ENCODE assay signal across 8 mouse cellular contexts in genomic region chr5:49975971-49976370, GRCm38 (mm10).
DNase-seq lines count a peak whose midpoint lies in the region; ATAC-seq and TF ChIP-seq lines count a peak whose summit lies in the region.

No protein-coding gene starts in this region.

- POLR2A ChIA-PET in Patski (lab: Charles Lee), result no interaction called here

- peaks cover 4% of the 10 kb centered on the region; the same call in 1 of the 2 replicates for H3K4me1 ChIP-seq in liver, embryonic 11.5 days (replicated peaks; ENCODE audit: control insufficient read depth, insufficient read depth, low read length)

- H3K36me3 ChIP-seq in liver, embryonic 11.5 days (ENCODE audit: control insufficient read depth, insufficient read depth, low read length), result peaks cover 4% of the 10 kb centered on the region; the same call in 1 of the 2 replicates

- ATAC-seq in CD4-positive, CD25-positive, alpha-beta regulatory T cell, adult 4 months, result peak; percentile 45
- ATAC-seq in Patski, result peak; percentile 79
- ATAC-seq in liver, embryonic 11.5 days (replicated peaks; ENCODE audit: low FRiP score), result 0 out of 2 replicates have a peak, but pooled peaks have one; percentile 27
- ATAC-seq in erythroid progenitor cell, adult 5-6 weeks (replicated peaks; ENCODE audit: low FRiP score, poor library complexity, severe bottlenecking), result no peak

- no peak overlapping the region for H3K9ac ChIP-seq in liver, embryonic 11.5 days (ENCODE audit: low read depth, low read length)

- no peak overlapping the region for H3K27ac ChIP-seq in liver, embryonic 11.5 days (ENCODE audit: low read depth, low read length)

- H3K9me3 ChIP-seq in liver, embryonic 11.5 days (ENCODE audit: control insufficient read depth, low read length), result no peaks in the 10 kb centered on the region

- CTCF ChIA-PET in Patski (lab: Charles Lee), result interaction anchor here (0.7 to 4.1 kb wide), 25 partner anchors 9 to 253 kb away, joined by 3 to 35 read pairs (median 4); partner anchors contain the start of gene Adgra3

- in situ Hi-C loops in Patski (cut with MboI; ENCODE audit: low pct_unique_long_range_greater_than_20kb), result loop anchor here (5.0 kb wide), 2 partner anchors 241 to 321 kb away; no protein-coding TSS in a partner anchor

- TF ChIP-seq CTCF in Patski (IDR thresholded peaks at IDR 0.05), result peak; percentile 86

- H3K4me2 ChIP-seq in liver, embryonic 11.5 days, result no peak overlapping the region

- WGBS in liver, embryonic 11.5 days, result 48% methylated on average over 2 of the region's 2 CpGs

- no peak overlapping the region for H3K4me3 ChIP-seq in liver, embryonic 11.5 days (ENCODE audit: low read depth, low read length)

- peak; percentile 19 for DNase-seq in Patski (ENCODE audit: low read depth, low spot score)
- peak; percentile 77 to 80 for DNase-seq in cerebellum, postnatal 14 days
- DNase-seq in gastrocnemius, adult 18-20 months (ENCODE audit: low spot score), result peak; percentile 71
- peak; percentile 79 for DNase-seq in kidney, postnatal 14 days
- DNase-seq in liver, embryonic 11.5 days (ENCODE audit: low spot score), result no peak
- DNase-seq in retina, adult 2 months (ENCODE audit: low read depth, low spot score), result peak; percentile 32

- no peaks in the 10 kb centered on the region for H3K27me3 ChIP-seq in Patski
- H3K27me3 ChIP-seq in liver, embryonic 11.5 days (replicated peaks; ENCODE audit: control insufficient read depth, insufficient read depth, low read length), result no peaks in the 10 kb centered on the region
